Mouse (Mus musculus): ENCODE measurements around the gene Ccno.

- TF ChIP-seq POLR2A (IDR thresholded peaks at IDR 0.05; ENCODE audit: borderline replicate concordance, low read depth, low read length) (no peak), CTCF (IDR thresholded peaks at IDR 0.05; ENCODE audit: low read depth, low read length) (no peak)
These were observed 11.0 kb downstream of the Ccno start for GRCm38 (mm10) chr13:112998427-112999201.
